Mouse (Mus musculus) erythroblast, embryonic 14.5 days (primary cell): ENCODE data around the gene Neurl2.
"Not testable (repeated sequence)": the region's sequence is repeated elsewhere in the genome, so short reads cannot be mapped to it uniquely, and the experiment has no call there.

Source experiments
- GATA1 ChIP-seq: IDR thresholded peaks from 2 replicates; pipeline ENCODE4 v1.6.1; 2012; ENCODE audit warnings: low read length, inconsistent platforms, mixed read lengths
- TAL1 ChIP-seq: IDR thresholded peaks from 3 replicates; pipeline ENCODE4 v1.6.1; 2012; ENCODE audit warnings: low read length, inconsistent platforms, mixed read lengths

- not testable (repeated sequence) for TF ChIP-seq GATA1, TAL1
These were observed 44.3 kb upstream of the Neurl2 start for GRCm38 (mm10) chr2:164877376-164878215.
